Mouse (Mus musculus): Measurements from ENCODE around the gene Gsg1l.

Gene Gsg1l

DNA sequence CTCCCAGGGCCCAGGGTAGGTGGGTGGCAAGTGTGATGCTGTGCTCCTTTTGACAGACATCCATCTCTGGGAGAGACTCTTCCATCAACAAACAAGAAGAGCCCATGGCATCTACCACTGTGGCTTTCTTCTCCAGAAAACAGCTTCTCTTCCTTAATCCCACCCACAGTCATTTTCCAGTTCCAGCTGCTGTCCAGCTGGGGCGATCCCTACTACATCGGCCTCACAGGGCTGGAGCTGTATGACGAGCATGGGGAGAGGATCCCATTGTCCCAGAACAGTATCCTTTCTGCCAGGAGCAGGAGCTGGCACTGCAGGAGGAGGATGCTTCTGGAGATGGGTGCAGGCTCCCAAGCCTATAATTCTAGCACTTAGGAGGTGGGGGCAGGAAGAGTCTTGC, 213.6 kb downstream of the Gsg1l start:
- no peak for DNase-seq (ENCODE audit: low spot score in 2 of 2)

DNA sequence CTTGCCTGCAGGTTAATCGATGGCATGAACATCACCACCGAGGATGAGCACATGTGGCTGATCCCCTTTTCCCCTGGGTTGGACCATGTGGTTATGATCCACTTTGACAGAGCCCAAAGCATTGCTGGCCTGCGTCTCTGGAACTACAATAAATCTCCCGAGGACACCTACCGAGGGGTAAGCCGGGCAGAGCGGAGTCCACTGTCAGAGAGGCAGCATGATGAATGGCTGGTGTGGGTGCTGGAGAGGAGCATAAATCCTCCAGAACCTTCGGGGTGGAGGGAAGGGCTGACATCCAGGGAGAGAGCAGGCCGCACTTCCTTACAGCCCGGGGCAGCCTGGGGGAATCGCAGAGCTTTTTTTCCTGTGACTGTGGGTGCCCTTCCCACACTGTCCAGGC, 217.0 kb downstream of the Gsg1l start:
- DNase-seq (ENCODE audit: low spot score in 2 of 2) = no peak

DNA sequence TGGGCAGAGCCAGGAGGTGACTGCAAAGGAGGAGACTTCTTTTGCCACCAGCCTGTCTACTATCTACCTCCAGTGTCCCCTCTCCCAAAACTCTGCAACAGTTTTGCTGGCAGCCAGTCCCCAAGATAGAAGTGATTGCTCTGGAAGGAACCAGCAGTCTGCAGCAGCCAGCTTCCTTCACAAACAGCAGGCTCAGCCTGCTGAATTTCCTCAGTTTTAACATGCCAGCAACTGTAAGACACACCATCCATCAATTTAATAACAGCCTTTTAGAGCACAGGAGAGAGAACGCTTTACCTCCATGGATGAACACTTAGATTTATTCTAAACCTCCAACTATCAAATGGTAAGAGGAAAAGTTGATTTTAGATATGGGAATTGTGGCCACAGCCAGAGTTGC, 218.2 kb downstream of the Gsg1l start:
- DNase-seq (ENCODE audit: low spot score in 2 of 2) = no peak

DNA sequence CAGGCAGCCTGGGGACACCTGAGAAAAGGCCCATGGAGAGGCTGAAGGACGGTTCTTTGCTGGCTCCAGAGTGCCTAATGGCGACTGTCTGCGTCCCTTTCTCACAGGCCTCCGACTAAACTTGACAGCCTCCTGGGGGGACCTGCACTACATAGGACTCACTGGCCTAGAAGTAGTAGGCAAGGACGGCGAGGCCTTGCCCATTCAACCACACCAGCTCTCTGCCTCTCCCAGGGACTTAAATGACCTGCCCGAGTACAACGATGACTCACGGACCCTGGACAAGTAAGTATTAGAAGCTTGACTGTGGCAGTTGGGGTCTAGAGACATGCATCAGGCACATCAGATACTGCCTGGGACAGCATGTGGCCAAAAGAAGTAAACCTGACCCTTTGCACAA, 221.8 kb downstream of the Gsg1l start:
- DNase-seq (ENCODE audit: low spot score in 2 of 2) = no peak

DNA sequence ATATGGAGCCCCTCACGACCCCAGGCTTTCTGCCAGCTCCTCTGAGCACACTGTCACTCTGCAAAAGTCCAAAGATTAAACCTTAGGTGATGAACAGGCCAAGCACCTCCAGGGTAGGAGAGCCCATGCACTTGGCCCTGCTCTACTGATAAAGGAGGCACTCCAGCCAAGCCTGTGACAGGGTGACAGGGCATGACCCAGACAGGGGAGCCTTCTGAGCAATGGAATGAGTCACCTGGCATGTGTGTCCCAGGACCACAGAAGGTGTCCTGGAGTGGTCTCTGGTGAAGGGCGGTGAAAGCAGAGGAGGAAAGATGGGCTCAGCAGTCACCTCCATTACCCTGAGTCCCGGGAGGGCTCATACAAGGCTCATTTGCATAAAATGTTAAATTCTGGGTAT, 222.6 kb downstream of the Gsg1l start:
- DNase-seq (ENCODE audit: low spot score in 2 of 2) = no peak

DNA sequence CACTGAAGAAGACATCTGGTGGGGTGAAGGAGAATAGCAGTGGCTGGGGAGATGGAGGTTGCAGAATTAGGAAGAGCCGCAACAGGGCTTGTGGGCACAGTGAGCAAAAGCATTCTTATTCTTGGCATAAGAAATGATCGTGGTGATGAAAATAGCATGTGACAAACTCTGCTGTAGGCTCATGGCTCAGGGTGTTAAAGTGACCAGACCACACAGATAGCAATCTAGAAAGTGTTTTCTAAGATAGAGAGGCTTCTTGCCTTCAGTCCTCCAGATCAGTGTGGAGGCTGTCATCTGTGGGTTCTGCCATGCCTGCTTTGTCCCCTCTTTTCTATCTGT, 234.7 kb downstream of the Gsg1l start:
- DNase-seq (ENCODE audit: low spot score in 2 of 2) = peak; percentile 17 to 28

DNA sequence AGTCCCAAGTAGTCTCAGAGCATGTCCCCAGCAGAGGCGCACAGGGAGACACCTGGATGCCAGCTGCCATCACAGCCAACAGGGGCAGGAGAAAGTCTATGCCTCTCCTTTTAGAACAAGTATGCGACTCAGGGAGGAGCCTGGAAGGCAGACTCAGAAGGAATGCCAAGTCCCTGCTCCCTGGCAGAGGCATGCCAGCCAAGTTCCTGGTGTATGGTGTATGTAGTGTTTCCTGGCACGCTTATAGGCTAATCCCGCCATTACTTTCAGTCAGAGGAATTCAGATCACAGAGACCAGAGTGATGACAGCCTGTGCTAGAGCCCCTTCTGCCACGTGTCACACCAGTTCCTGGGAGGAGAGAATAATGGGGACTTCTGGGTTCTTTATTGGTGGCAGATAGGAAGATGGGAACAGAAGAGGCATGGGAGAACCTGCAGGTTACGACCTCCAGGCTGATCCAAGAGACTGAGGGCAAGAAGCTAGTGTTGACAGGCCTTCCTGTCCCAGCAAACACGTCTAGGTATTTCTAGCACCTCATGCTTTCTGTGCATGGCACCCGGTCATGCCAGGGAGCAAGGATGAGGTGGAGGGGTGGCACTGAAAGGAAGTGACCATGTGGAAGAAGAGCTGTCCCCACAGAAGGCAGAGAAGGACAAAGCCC, 235.2 kb downstream of the Gsg1l start:
- peak; percentile 20 to 22 for DNase-seq (ENCODE audit: low spot score in 2 of 2)

DNA sequence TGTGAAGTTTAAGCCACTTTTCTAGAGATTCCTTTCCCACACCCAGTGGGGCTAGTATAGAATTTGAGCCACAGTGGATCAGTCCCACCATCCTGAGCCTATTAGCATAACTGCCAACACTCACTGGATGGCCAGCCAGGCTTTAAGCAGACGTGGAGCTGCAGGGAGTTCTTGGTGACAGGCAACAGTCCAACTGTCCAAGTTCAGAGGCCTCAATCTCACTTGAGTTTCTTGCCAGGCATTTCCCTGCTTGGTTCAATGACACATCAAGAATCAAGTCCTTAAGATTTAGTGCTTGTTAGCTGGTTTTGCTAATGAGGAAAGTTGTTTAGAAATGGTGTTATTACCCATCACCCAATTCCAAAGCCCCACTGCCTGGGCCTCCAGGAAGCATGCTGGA, 236.6 kb downstream of the Gsg1l start:
- DNase-seq (ENCODE audit: low spot score in 2 of 2) = no peak

DNA sequence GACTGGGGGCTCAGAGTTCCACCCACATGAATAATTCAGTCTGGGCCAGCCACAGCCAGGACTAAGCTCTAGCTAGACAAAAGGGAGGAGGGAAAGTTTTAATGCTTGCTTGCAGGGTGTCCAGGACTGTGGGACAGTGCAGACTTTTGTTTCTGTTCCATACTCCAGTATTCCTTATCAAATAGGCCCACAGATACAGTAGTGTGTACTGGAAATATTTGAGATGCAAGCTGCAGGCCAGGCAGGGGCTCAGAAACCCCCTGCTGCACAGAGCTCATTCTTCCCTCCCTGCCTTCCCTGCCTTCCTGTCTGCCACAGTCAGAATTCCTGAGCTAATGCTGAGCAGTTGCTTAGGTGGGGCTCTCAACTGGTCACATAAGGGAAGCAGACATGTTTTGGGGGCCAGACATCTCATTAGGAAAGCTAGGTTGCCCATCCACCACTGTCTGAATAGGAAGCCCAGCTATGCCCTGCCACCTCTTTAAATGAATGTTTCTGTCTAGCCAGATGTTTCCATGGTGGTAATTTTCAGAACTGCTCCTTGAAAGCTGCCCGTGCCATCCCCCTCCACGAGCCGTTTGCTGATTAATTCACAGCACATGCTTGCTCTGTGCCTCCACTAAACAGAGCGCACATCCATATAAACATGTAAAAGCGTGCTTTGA, 244.0 kb downstream of the Gsg1l start:
- DNase-seq (ENCODE audit: low spot score in 2 of 2) = no peak

DNA sequence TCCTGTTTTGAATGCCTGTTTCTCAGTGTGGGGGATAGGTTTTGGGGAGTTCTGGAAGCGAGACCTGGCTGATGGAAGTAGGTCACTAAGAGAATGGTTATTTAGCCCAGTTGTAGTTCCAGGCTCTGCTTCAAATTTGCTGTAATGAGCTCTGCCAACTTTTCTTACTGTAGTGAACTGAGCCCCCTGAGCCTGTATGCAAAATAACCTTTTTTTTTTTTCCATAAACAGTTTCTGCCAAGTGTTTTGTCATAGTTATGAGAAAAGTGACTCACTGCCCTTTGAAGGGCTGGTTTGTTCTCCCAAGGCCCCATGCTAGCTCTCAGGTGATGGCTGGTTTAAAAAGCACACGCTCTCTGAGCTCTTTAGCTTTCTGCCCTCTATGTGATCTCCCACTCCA, 248.7 kb downstream of the Gsg1l start:
- DNase-seq (ENCODE audit: low spot score in 2 of 2) = no peak

DNA sequence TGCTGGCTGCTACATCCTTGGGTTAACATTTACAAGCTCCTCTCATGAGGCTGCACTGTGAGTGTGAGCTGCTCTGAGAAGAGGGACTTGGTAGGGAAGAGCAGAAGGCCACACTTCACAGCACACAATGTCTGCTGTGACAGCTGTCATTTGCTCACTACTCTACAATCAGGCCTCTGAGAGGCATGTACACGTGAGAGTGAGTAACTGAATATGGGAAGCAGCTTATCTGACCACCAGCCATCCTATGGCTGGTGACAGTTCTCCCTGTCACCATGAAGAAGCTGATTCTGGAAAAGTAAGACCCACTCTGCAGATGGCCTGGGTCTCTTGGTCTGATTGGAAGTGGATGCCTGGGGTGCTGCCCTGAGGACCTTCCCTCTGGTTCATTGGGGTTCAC, 249.4 kb downstream of the Gsg1l start:
- DNase-seq (ENCODE audit: low spot score in 2 of 2) = no peak

DNA sequence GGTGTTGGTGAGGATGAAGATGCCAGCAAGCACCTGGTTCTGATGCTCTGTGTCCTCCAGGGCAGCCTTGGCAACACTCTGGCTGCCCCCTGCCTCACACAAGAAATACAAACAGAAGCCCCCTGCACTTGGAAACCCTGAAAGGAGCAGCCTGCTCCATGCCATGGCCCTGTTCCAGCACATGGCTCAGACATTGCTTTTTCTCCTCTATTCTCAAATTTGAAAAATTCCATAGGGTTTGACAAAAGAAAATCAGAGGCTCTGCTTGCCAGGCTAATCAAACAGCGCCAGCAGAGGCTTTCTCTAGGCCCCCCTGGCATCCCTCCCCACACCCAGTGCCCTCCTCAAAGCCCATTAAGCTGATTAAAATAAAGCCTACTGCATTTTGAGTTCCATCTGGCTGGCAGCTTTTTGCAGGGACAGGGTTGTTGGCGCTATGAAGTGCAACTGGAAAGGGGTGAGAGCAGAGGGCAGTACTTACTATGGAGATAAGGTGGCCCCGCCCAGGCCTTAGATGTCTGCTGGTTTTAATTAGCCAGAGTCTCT, 253.0 kb downstream of the Gsg1l start:
- DNase-seq (ENCODE audit: low spot score in 2 of 2) = no peak

DNA sequence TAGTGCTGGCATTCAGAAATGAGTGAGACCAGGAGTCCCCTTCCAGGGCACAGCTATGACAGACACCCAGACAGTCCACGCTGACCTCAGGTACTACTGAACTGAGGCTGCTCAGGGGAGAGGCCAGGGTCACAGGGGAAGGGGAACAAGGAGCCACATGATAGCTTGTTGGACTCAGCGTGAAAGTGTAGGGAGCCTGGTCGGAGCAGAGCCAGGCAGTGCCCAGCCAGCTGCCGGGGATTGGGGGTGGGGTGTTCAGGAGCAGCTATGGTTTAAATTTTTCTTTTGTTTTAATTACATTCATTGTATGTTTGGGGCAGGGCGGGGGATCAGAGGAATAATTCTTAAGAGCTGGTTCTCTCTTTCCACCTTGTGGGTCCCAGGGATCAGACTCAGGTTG, 253.7 kb downstream of the Gsg1l start:
- no peak for DNase-seq (ENCODE audit: low spot score in 2 of 2)
